Mouse (Mus musculus) embryonic facial prominence, embryonic 12.5 days (tissue): ENCODE measurements around the gene Rpa2. TPM values are rescaled to one million over a fixed set of nuclear protein-coding genes. Genes with fewer than 3 reads are reported as not detected.
"Not testable (repeated sequence)": the region's sequence is repeated elsewhere in the genome, so short reads cannot be mapped to it uniquely, and the experiment has no call there.

Source experiments
- ATAC-seq: fragments of 200-750 bp; cut with Nextera tagmentation; 2 replicates; pipeline ENCODE4 v1.8.0; 2017; ENCODE audit not compliant: insufficient number of reproducible peaks, insufficient read depth, low FRiP score, low TSS enrichment
- H3K27ac ChIP-seq: fragments of 300-500 bp; sonication (generic); 2 replicates; pipeline ENCODE4 v1.5.1; 2016; ENCODE audit warnings: mild to moderate bottlenecking
- H3K27me3 ChIP-seq: fragments of 300-500 bp; sonication (generic); 2 replicates; pipeline ENCODE4 v1.6.1; 2016; ENCODE audit warnings: mild to moderate bottlenecking, moderate library complexity
- H3K36me3 ChIP-seq: fragments of 300-500 bp; sonication (generic); 2 replicates; pipeline ENCODE4 v1.6.1; 2016; ENCODE audit warnings: mild to moderate bottlenecking
- H3K4me1 ChIP-seq: fragments of 300-500 bp; sonication (generic); 2 replicates; pipeline ENCODE4 v1.6.1; 2016
- H3K4me2 ChIP-seq: fragments of 300-500 bp; sonication (generic); replicated peaks from 2 replicates; pipeline ENCODE4 v1.6.1; 2016; ENCODE audit warnings: mild to moderate bottlenecking, moderate library complexity
- H3K4me3 ChIP-seq: fragments of 300-500 bp; sonication (generic); 2 replicates; pipeline ENCODE4 v1.5.1; 2016; ENCODE audit warnings: mild to moderate bottlenecking
- H3K9ac ChIP-seq: fragments of 300-500 bp; sonication (generic); 2 replicates; pipeline ENCODE4 v1.6.1; 2016; ENCODE audit warnings: mild to moderate bottlenecking, moderate library complexity
- H3K9me3 ChIP-seq: fragments of 300-500 bp; sonication (generic); 2 replicates; pipeline ENCODE4 v1.6.1; 2016; ENCODE audit warnings: mild to moderate bottlenecking, moderate library complexity
- WGBS: fragments of 180-500 bp; shearing (Covaris S2); methylation state at CpG from one replicate; pipeline ENCODE4 v1.1.7; 2016; 5-methylcytosine and 5-hydroxymethylcytosine counted together
- polyA plus RNA-seq: library from polyadenylated mRNA; unstranded; fragments of >200 nt; fragmentation: Nextera tagmentation; extraction: Ambion mirVana; gene quantifications from 2 replicates; pipeline ENCODE4 v1.2.1, GENCODE M21; 2016

Rpa2 gene
- polyA plus RNA-seq, 1 experiment from 2014 or later, result 133 TPM

DNA sequence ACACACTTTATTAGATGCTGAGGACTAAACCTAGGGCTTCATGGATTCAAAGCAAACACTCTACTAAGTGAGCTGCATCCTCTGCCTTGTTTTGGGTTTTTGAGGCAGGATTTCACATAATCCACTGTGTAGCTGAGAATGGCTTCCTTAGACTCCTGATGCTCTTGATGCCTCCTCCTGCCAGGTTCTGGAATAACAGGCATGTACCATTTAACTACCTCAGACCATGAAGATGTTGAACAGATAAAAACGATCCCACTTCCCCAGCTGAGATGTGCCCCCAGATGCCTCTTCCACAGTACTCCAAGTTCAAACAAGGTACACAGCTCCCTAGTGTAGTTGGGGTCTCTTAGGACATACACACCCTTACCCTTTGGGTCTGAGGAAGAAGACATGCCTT lies 29.3 kb downstream of the Rpa2 start:
- Histone ChIP-seq H3K36me3 (no peaks in the 10 kb centered on the region), H3K27ac (no peak overlapping the region), H3K4me1 (no peaks in the 10 kb centered on the region), H3K9ac (no peak overlapping the region), H3K4me2 (no peak overlapping the region), H3K27me3 (peaks cover 15% of the 10 kb centered on the region), H3K4me3 (no peak overlapping the region), H3K9me3 (no peaks in the 10 kb centered on the region)
- ATAC-seq, result no peak
- WGBS, result 81% methylated on average over 1 of the region's 1 CpGs

DNA sequence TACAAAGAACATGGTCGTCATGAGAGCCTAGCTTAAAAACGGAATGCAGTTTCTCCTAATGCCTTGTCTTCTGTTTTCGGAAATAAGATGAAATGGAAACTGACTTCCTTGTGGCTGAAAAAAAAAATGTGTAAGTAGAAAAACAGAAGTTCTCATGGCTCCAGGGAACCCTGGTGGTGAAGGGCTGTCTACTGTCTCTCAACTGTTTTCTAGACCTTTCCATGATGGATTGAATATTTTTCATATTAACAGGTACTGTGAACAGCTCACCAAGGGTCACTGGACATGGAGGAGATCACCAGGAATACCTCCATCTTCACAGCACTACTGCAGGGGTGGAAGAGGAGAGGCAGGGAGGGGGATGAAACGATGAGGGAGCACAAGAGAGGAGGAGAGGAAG lies 29.9 kb downstream of the Rpa2 start:
- Histone ChIP-seq H3K4me3 (no peak overlapping the region), H3K9ac (no peak overlapping the region), H3K27ac (no peak overlapping the region), H3K4me1 (no peaks in the 10 kb centered on the region), H3K27me3 (peaks cover 15% of the 10 kb centered on the region), H3K4me2 (no peak overlapping the region), H3K36me3 (no peaks in the 10 kb centered on the region), H3K9me3 (no peaks in the 10 kb centered on the region)
- WGBS, result 77% methylated on average over 4 of the region's 4 CpGs
- no peak for ATAC-seq

DNA sequence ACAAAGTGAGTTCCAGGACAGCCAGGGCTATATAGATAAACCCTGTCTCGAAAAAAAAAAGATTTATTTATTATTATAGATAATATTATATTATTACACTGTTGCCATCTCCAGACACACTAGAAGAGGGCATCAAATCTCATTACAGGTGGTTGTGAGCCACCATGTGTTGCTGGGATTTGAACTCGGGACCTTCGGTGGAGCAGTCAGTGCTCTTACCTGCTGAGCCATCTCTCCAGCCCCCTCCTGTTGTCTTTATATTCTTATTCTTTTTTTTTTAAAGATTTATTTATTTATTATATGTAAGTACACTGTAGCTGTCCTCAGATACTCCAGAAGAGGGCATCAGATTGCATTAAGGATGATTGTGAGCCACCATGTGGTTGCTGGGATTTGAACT lies 30.5 kb downstream of the Rpa2 start:
- not testable (repeated sequence) for ATAC-seq, H3K9me3 ChIP-seq, H3K36me3 ChIP-seq, H3K4me3 ChIP-seq, H3K9ac ChIP-seq, H3K4me2 ChIP-seq, H3K4me1 ChIP-seq, H3K27ac ChIP-seq
- peaks cover 15% of the 10 kb centered on the region for H3K27me3 ChIP-seq
- 86% methylated on average over 3 of the region's 3 CpGs for WGBS

DNA sequence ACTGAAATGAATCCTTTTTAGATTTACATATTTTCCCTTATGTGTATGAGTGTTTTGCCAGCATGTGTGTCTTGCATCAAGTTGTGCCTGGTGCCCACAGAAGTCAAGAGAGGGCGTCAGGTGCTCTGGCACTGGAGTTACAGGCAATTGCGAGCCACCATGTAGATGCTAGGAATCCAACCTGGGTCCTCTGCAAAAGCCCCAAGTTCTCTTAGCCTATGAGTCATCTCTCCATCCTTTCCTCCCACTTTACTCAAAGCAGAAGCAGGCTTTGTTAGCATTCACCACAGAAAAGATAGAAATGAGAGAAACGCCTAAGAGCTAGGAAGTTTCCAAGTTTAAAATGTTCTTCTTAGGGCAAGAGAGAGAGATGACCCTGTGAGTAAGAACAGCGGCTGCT lies 31.7 kb downstream of the Rpa2 start:
- Histone ChIP-seq H3K36me3 (no peaks in the 10 kb centered on the region), H3K27ac (no peak overlapping the region), H3K4me3 (no peak overlapping the region), H3K4me2 (no peak overlapping the region), H3K9me3 (no peaks in the 10 kb centered on the region), H3K4me1 (no peaks in the 10 kb centered on the region), H3K27me3 (peaks cover 14% of the 10 kb centered on the region), H3K9ac (no peak overlapping the region)
- no peak for ATAC-seq
- WGBS, result 81% methylated on average over 4 of the region's 4 CpGs

DNA sequence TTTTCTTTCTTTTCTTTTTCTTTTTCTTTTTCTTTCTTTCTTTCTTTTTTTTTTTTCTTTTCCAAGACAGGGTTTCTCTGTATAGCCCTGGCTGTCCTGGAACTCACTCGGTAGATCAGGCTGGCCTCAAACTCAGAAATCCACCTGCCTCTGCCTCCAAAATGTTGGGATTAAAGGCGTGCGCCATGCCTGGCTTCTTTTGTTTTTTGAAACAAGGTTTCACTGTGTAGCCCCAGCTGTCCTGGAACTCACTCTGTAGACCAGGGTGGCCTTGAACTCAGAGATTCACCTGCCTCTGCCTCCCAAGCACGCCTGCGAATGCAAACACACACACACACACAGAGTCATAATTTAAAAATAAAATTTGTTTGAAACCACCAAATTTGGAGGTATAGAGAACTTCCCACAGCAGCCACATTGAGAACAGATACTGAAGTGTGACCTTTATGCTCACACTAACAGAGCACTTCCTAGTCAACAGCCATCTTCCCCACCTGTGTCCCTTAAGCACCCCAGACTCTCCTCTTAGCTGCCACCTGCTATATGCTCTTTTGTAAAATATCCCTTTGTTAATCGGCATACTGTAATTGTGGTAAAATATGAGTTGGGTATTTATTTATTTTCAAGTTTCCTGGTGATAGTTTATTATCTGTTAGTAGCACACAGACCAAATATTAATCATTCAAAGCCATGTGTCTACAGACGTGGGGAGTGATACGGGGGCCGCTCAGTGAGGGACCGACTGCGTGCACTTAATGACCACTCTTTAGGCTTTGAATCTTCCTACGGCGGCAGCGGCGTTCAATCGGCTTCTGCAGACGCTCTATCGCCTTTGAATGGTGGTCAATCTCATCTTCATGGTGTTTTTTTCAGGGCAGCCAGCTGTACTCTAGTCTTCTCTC lies 33.3 kb downstream of the Rpa2 start:
- no peak overlapping the region for H3K9ac ChIP-seq
- H3K4me1 ChIP-seq, result no peaks in the 10 kb centered on the region
- ATAC-seq, result no peak
- H3K4me3 ChIP-seq, result no peak overlapping the region
- H3K9me3 ChIP-seq, result no peaks in the 10 kb centered on the region
- WGBS, result 89% methylated on average over 18 of the region's 18 CpGs
- H3K27ac ChIP-seq, result no peak overlapping the region
- H3K4me2 ChIP-seq, result no peak overlapping the region
- no peaks in the 10 kb centered on the region for H3K27me3 ChIP-seq
- no peaks in the 10 kb centered on the region for H3K36me3 ChIP-seq

DNA sequence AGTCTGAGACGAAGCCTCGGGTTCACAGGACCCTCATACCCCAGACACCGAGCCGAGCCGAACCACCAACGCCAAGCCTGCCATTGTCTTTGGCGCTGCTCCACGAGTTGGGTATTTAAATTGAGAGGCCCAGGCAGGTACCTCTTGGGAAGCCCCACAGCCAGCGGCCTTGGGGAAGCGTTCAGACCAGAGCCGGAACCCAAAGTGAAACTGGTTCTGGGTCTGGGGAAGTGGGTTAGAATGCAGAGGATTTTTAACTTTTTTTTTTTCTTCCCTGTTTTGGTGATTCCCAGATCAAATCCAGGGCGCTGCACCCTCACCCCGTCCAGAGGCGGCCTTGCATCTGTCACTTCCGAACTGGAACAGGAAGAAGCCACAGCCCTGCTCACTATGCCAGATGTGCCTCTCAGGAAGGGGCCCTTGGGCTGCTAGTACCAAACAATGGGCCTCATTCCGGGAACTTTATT lies 34.1 kb downstream of the Rpa2 start:
- no peak for ATAC-seq

DNA sequence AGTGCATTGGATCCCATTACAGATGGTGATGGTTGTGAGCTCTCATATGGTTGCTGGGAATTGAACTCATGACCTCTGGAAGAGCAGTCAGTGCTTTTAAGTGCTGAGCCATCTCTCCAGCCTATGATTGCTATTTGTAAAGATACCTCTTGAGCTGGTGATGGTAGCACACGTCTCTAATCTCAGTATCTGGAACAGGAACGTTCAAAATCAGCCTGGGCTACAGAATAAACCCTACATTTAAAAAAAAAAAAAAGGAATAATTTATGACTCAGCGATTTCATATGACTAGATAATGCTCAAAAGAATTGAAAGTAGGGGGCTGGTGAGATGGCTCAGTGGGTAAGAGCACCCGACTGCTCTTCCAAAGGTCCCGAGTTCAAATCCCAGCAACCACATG lies 35.1 kb downstream of the Rpa2 start:
- Histone ChIP-seq H3K4me2 (no peak overlapping the region), H3K27me3 (no peaks in the 10 kb centered on the region), H3K9ac (no peak overlapping the region), H3K4me1 (no peaks in the 10 kb centered on the region), H3K4me3 (no peak overlapping the region), H3K9me3 (no peaks in the 10 kb centered on the region), H3K36me3 (no peaks in the 10 kb centered on the region), H3K27ac (no peak overlapping the region)
- 91% methylated on average over 5 of the region's 5 CpGs for WGBS
- ATAC-seq, result no peak

More for the DNA sequence above, 34.1 kb downstream of the Rpa2 start:
- no peaks in the 10 kb centered on the region for H3K4me1 ChIP-seq
- H3K9ac ChIP-seq, result no peak overlapping the region
- 65% methylated on average over 16 of the region's 16 CpGs for WGBS
- no peaks in the 10 kb centered on the region for H3K27me3 ChIP-seq
- H3K9me3 ChIP-seq, result no peaks in the 10 kb centered on the region
- H3K4me3 ChIP-seq, result no peak overlapping the region
- no peak overlapping the region for H3K27ac ChIP-seq
- H3K4me2 ChIP-seq, result no peak overlapping the region
- no peaks in the 10 kb centered on the region for H3K36me3 ChIP-seq

DNA sequence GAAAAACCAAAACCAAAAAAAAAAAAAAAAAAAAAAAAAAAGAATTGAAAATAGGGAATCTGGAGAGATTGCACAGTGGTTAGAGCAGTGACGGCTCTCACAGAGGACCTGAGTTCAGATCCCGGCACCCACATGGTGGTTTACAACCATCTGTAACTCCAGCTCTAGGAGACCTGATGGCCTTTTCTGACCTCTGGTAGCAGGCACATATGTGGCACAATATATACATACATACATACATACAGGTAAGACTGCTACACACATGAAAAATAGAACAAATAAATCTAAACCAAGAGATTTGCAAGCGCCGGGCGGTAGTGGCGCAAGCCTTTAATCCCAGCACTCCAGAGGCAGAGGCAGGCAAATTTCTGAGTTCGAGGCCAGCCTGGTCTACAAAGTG lies 35.7 kb downstream of the Rpa2 start:
- no peak overlapping the region for H3K4me2 ChIP-seq
- no peaks in the 10 kb centered on the region for H3K27me3 ChIP-seq
- no peak for ATAC-seq
- H3K4me3 ChIP-seq, result no peak overlapping the region
- H3K9ac ChIP-seq, result no peak overlapping the region
- 96% methylated on average over 7 of the region's 7 CpGs for WGBS
- H3K9me3 ChIP-seq, result no peaks in the 10 kb centered on the region
- no peaks in the 10 kb centered on the region for H3K4me1 ChIP-seq
- no peaks in the 10 kb centered on the region for H3K36me3 ChIP-seq
- no peak overlapping the region for H3K27ac ChIP-seq

DNA sequence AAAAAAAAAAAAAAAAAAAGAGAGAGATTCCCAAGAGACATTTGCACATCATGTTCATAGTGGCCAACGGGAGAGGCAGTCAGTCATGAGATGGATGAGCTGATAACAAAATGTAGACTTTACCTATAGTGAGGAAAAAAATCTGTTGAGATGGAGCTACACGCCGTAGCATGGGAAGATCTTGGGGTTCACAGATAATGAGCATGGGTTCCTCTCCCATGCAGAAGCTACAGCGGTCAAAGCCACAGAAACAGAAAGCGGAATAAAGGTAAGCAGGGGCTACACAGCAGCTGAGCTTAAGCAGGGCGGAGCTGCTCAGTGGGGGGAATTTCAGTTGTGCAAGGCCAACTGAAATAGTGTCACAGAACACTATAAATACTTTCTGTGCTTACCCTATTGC lies 36.2 kb downstream of the Rpa2 start:
- H3K4me2 ChIP-seq, result no peak overlapping the region
- WGBS, result 90% methylated on average over 6 of the region's 6 CpGs

DNA sequence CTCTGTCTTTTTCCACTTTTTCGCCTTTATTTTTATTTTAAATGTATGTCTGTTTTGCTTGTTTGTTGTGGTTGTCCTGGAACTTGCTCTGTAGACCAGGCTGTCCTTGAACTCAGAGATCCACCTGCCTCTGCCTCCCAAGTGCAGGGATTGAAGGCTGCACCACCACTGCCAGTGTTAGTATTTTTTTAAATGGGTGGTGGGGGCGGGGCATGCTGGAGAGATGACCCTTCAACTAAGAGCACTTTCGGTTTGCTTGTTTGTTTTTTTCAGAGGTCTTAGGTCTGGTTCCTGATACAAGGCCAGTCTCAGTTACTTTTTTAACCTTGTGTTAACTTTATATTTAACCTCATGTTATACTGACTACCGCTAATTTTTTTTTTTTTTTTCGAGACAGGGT lies 37.0 kb downstream of the Rpa2 start:
- Histone ChIP-seq H3K27me3 (no peaks in the 10 kb centered on the region), H3K4me3 (no peak overlapping the region), H3K27ac (no peak overlapping the region), H3K4me1 (no peaks in the 10 kb centered on the region), H3K4me2 (no peak overlapping the region), H3K36me3 (no peaks in the 10 kb centered on the region), H3K9ac (no peak overlapping the region), H3K9me3 (no peaks in the 10 kb centered on the region)
- 79% methylated on average over 5 of the region's 5 CpGs for WGBS
- no peak for ATAC-seq

More for the DNA sequence above, 36.2 kb downstream of the Rpa2 start:
- Histone ChIP-seq H3K4me1 (no peaks in the 10 kb centered on the region), H3K4me3 (no peak overlapping the region), H3K9me3 (no peaks in the 10 kb centered on the region), H3K9ac (no peak overlapping the region), H3K27ac (no peak overlapping the region), H3K36me3 (no peaks in the 10 kb centered on the region), H3K27me3 (no peaks in the 10 kb centered on the region)
- ATAC-seq, result no peak

DNA sequence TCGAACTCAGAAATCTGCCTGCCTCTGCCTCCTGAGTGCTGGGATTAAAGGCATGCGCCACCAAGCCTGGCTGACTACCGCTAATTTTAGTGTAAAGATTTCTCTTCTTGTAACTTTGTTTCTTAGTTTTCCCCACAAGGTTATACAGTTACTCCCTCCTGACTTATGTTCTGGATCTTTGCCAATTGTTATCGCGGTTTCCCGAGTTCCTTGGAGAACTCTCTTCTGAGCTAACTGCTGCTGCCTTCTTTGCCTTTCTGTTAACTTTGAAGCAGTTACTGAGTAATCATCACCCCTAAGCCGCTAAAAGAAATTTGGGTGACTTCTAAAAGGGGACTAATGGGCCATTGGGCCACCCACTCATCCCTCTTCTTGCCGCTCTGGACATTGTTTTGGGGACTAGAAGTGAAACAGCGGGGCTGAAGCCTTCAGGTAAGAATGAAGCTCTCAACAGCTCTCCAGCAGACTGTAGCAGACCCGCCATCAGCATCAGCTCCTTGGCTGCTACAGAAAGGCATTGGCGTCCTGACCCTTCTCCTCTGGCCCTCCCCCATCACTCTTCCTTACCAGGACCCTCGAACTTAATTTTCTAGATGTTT lies 37.6 kb downstream of the Rpa2 start:
- Histone ChIP-seq H3K4me2 (no peak overlapping the region), H3K4me1 (no peaks in the 10 kb centered on the region), H3K9ac (no peak overlapping the region), H3K36me3 (no peaks in the 10 kb centered on the region), H3K27ac (no peak overlapping the region), H3K9me3 (no peaks in the 10 kb centered on the region), H3K27me3 (no peaks in the 10 kb centered on the region), H3K4me3 (no peak overlapping the region)
- ATAC-seq, result no peak
- 85% methylated on average over 12 of the region's 12 CpGs for WGBS

DNA sequence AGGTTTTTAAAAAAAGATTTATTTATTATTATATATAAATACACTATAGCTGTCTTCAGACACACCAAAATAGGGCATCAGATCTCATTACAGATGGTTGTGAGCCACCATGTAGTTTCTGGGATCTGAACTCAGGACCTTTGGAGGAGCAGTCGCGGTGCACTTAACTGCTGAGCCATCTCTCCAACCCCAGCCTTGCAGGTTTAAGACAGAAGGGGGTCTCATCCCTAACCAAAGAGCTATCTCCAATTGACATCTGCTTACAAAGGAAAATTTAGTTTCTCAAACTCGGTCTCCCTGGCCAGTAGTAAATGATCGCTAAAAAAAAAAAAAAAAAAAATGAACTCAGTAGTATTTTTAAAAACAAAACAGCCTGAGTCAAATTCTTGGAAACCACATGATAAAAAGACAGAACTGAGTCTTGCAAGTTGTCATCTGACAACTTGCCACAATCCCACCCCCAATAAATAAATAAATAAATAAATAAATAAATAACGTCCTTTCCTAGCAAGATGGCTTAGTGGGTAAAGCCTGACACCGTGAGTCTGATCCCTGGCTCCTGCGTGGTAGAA lies 38.6 kb downstream of the Rpa2 start:
- H3K4me1 ChIP-seq, result no peaks in the 10 kb centered on the region
- H3K9me3 ChIP-seq, result no peaks in the 10 kb centered on the region
- ATAC-seq, result no peak
- no peak overlapping the region for H3K9ac ChIP-seq
- no peak overlapping the region for H3K27ac ChIP-seq
- H3K4me2 ChIP-seq, result no peak overlapping the region
- H3K36me3 ChIP-seq, result no peaks in the 10 kb centered on the region
- H3K4me3 ChIP-seq, result no peak overlapping the region
- WGBS, result 84% methylated on average over 7 of the region's 7 CpGs
- H3K27me3 ChIP-seq, result no peaks in the 10 kb centered on the region
